Mouse (Mus musculus) thymus, postnatal 4 days (tissue): ENCODE results near the gene Clgn.
"Not testable (repeated sequence)": the region's sequence is repeated elsewhere in the genome, so short reads cannot be mapped to it uniquely, and the experiment has no call there.

ENCODE experiments used
- DNase-seq: peaks from one replicate; pipeline ENCODE4 v3.0.0; 2021

Gene Clgn

DNA sequence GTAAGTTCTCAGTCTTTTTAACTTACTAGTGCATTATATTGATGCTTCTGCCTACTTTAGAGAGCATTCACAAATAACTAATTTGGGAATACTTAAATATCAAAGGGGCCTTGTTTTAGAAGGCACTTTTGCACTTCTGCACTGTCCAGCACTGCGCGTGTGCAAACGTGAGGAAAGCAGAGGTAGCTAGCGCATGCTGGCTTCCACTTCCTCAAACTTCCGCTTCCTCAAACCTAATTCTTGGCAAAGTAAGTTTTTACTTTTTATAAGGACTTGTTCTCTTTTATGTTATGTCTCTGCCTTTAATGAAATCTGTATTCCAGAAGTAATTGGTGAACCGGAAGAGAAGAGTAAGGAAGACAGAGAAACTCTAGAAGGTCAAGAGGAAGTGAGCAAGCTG, 35.5 kb downstream of the Clgn start:
- DNase-seq, result no peak

- no peak for DNase-seq
These were observed 36.6 kb downstream of the Clgn start for GRCm38 (mm10) chr8:83426104-83426759.

DNA sequence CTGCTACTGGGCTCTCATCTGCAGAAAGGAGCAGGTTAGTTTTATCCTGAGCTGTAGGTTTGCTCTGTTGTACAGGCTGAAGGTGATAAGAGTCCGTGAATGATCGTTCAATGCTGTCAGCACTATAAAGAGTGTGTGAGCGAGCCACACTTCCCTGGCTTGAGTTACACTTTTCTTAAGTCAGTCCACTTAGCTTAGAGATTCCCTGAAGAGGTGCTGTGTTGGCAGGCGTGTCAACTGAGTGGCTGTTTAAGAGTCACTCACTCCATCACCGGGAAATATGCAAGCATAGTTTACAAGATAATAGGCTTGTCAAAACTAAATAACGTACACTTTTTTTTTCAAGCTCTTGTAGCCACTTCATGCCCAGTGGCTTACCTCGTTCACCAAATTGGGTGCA, 37.3 kb downstream of the Clgn start:
- DNase-seq, result no peak

- DNase-seq, result not testable (repeated sequence)
These were observed 39.0 kb downstream of the Clgn start for GRCm38 (mm10) chr8:83428621-83429020.

GRCm38 (mm10) chr8:83429071-83429524, 39.4 kb downstream of the Clgn start:
- DNase-seq, result peak; percentile 19

DNA sequence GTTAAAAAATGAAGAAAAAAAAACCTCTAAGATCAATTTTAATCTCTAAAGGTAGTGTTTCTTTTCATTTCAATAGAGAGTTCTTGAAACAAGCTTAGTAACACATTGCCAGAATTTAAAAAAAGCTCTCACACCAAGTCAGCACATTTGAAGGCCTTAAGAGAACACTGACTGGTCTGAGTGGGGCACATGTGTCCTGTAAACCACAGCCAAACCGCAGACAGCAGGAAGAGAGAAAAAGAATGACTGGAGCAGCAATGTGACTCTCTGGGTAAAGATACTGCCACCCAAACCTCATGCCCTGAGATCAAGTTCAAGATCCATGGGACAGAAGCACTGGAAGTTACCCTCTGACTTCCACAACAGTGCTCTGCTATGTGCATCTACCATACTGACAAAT, 47.4 kb downstream of the Clgn start:
- DNase-seq, result no peak

DNA sequence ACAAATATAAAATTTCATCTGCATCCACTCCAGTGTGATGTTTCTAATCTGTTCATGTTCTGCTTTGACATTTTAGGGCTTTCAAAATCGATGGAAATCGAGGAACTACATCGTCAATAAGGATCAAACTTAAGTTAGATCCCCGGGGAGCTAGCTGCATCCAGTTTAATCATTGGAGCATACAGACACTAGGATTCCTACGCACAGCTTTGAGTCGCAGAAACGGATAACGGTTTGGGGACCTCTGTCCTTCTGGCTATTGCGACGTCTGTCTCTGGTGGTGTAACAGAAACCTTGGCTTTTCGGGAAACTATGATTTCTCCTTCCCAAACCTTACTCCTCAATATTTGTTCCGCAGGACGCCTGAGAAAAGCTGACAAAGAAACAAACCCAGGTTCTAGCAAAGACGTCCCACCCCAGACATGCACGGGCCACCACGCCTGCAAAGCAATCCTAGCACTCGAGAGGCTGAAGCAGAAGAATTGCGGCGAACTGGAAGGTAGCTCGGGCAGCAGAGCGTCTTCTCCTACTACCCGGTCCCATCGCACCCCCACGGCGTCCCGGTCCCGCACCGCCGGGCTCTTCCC, 52.1 kb downstream of the Clgn start:
- no peak for DNase-seq

GRCm38 (mm10) chr8:83442243-83443051, 52.8 kb downstream of the Clgn start:
- peak; percentile 98 for DNase-seq

DNA sequence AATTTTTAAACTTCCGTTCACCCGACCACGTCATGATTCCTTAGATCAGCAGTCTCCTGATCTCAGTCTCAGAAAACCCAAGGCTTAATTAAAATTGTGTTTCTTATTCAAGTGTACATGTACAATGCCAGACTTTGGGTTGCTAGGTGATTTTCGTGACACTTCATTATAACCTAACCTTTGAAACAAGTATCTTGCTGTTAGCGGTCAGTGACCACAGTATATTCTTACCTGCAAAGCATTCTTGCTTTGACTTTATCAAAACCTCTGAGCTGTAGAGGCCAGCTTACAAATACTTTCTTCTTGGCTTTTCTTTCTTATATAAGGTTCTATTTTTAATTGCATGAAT, 53.4 kb downstream of the Clgn start:
- no peak for DNase-seq

- DNase-seq, result peak; percentile 51
These were observed 60.3 kb downstream of the Clgn start for GRCm38 (mm10) chr8:83449960-83450359.

DNA sequence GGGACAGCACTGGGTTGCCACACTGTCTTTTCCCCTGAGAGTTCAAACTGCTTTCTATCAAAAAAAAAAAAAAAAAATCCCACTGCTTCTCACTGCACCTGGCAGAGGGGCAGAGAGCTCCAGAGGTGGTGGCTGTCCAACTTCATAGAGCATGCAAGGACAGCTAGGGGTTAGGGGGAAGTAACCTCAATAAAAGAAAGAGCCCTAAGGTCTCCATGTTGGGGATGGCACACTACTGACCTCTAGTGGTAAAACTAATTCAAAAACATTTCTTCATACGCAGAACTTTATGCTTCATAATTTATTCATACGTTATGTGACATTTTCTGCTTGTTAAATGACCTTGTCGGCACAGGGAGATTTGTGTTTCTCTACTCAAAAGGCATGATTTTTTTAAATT, 61.4 kb downstream of the Clgn start:
- DNase-seq, result no peak

DNA sequence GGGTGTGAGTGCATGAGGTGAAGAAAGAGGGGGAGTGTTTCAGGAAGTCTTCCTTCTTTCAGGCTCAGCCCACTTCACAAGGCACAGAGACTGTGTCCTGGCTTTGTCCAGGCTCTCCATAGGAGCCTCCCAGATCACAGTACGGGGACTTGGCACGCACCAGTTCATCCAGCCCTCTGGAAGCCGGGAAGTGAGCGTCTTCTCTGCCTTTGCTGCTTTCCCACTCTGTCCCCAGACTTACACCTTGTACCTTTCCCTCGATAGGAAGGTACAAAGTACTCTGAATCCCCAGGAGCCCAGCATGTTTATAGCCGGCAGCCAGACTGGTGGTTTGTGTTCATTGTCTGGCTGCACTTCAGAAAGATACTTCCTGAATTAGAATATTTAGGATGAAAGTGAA, 67.5 kb downstream of the Clgn start:
- DNase-seq, result no peak

DNA sequence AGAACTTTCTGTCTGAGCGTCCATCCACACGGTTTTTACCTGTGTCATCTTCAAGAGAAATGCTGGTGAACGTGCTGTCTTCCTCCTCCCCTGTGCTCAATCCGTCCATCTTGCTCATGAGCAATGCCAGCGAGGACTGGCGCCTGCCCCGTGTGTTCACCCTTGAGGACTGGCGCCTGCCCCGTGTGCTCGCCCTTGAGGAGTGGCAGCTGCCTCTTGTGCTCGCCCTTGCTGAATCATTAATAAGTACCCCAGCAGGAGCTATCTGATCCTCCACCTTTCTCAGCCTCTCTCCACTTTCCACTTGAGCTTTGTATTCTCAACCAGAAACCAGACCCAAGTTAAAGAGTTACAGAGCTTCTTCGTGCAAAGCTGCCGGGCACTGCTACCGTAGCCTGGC, 68.6 kb downstream of the Clgn start, which contains the start of gene Scoc:
TSS of gene Scoc (minus strand) at position 170 of the 400 bp plus-strand sequence.
- no peak for DNase-seq

- DNase-seq, result no peak
These were observed 69.9 kb downstream of the Clgn start for GRCm38 (mm10) chr8:83459606-83460005.
